Mouse (Mus musculus) activated CD4-positive, CD25-positive, alpha-beta regulatory T cell, adult 9 weeks (primary cell): ENCODE data around the gene Ttc33. TPM values are rescaled to one million over a fixed set of nuclear protein-coding genes. Genes with fewer than 3 reads are reported as not detected.

Source experiments
- polyA plus RNA-seq: library from polyadenylated mRNA; unstranded; fragments of 100-300 nt; shearing (Covaris generic); gene quantifications from one replicate; pipeline ENCODE4 v1.2.1, GENCODE M21; 2017

The Ttc33 gene
- 58.5 TPM for polyA plus RNA-seq

DNA sequence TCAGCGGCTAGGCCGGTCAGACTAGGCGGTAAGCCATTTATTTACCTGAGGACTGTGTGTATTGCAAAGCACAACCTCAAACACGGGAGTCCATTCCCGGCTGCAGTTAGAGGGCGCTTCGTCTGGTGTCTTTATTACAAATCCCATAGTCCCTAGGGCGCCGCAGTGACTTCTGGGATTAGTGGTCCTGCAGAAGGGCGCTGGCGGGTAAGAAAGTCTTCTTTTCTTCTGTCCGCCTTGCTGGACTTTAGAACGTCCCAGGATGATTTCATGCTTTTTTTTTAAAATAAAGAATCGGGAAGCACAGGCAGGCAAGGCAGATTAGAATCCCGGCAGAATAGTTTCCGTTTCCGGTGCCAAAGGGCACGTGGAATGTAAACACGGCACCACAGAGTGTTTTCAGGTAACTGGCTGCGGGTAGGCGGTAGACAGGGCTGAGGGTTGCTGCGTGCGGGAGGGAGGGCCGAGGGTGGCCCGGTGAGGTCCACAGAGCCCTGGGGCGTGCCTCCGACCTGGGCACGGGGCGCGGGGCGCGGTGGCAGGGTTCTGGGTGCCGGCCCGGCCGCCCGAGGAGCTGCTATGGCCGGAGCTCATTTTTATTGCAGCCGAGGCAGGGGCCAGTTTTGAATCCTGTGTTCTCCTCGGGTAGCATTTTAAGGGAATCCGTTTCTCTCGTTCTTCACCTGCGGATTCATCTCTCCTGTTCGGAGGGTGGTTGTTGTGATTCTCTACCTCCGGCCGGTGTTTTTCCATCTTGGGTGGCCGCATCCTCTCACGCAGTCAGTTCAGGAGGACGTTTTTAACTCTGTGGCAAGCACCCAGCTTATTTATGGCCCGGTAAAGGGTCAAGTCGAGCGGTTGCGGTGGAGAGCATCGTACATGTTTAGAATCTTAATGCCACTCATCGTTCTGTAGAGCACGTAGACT lies at the start of gene Ttc33:
TSS of gene Ttc33 (plus strand) at position 160 of the 927 bp plus-strand sequence.

DNA sequence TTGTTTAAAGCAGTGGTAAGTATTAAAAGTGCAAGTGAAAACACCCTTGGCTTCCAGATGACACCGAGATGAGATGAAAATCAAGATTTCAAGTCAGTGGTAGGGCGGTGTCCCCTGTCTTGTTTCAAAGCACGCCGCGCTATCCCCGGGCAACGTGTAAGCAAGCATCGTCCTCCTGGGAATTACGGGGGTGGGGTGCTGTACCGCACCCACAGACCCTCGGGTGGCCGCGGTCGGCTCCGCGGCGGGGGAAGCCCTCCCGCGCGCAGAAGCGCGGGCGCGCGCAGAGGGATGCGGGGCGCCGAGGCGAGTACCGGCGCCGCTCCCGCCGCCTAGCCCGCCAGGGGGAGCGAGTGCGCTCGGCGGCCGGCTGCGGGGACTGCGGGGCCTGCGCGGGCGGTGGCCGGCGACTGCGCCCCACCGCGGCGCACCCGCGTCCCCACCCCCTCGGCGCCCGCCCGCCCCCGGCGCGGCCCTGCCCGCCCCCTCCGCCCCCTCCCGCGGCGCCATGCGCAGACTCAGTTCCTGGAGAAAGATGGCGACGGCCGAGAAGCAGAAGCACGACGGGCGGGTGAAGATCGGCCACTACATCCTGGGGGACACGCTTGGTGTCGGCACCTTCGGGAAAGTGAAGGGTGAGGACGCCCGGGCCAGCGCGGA lies 41.8 kb upstream of the Ttc33 start, which contains the start of gene Prkaa1:
TSS of gene Prkaa1 (plus strand) at position 501 of the 660 bp plus-strand sequence.

GRCm38 (mm10) chr15:5243959-5244905 lies 58.9 kb downstream of the Ttc33 start, which contains the start of gene Ptger4:
Ptger4 (minus strand) TSS chr15:5244187.

Other genes starting within 250 kb of the Ttc33 start
- gene C7, start 121.8 kb upstream of the Ttc33 start, polyA plus RNA-seq: not detected
- 70.2 TPM for gene Card6, start 77.0 kb upstream of the Ttc33 start, polyA plus RNA-seq
- gene Rpl37, start 68.9 kb upstream of the Ttc33 start, polyA plus RNA-seq: 1,212 TPM
- 37.5 TPM for gene Prkaa1, start 41.7 kb upstream of the Ttc33 start, polyA plus RNA-seq
- gene Ptger4, start 58.7 kb downstream of the Ttc33 start, polyA plus RNA-seq: 20.6 TPM